Comparison of ENCODE assay signal across 26 mouse cellular contexts in genomic region chrX:151643386-151643785, GRCm38 (mm10).
"Had no signal": no experiment of that assay in that cellular context is flagged by ENCODE, and none has a peak within 500 bp of the region (broad histone marks: within the 10 kb centered on the region; RNA-seq: fewer than 3 reads in every experiment).

No protein-coding gene starts in this region.

- H3K4me2 ChIP-seq: heart, embryonic 12.5 days; hindbrain, embryonic 12.5 days; hindbrain, embryonic 14.5 days; intestine, embryonic 15.5 days; kidney, embryonic 15.5 days; limb, embryonic 12.5 days; liver, embryonic 11.5 days; liver, embryonic 13.5 days; liver, embryonic 15.5 days had no signal

- H3K27me3 ChIP-seq: hindbrain, embryonic 12.5 days; intestine, embryonic 15.5 days; limb, embryonic 12.5 days; liver, embryonic 13.5 days; liver, embryonic 15.5 days had no signal

- H3K9me3 ChIP-seq: heart, embryonic 10.5 days; heart, embryonic 12.5 days; hindbrain, embryonic 10.5 days; hindbrain, embryonic 12.5 days; intestine, embryonic 15.5 days; kidney, embryonic 15.5 days; limb, embryonic 10.5 days; limb, embryonic 12.5 days; liver, embryonic 13.5 days; liver, embryonic 15.5 days had no signal

- H3K27ac ChIP-seq: heart, embryonic 10.5 days; hindbrain, embryonic 10.5 days; hindbrain, embryonic 12.5 days; hindbrain, embryonic 14.5 days; intestine, embryonic 15.5 days; kidney, embryonic 15.5 days; kidney, postnatal 0 days; layer of hippocampus, adult 2 months; left cerebral cortex, adult 2 months; limb, embryonic 10.5 days; limb, embryonic 12.5 days; liver, embryonic 13.5 days; liver, embryonic 15.5 days had no signal

- H3K4me3 ChIP-seq: heart, embryonic 10.5 days; heart, embryonic 12.5 days; hindbrain, embryonic 10.5 days; hindbrain, embryonic 12.5 days; intestine, embryonic 15.5 days; kidney, embryonic 15.5 days; layer of hippocampus, adult 2 months; left cerebral cortex, adult 2 months; limb, embryonic 10.5 days; limb, embryonic 12.5 days; liver, embryonic 13.5 days; liver, embryonic 15.5 days had no signal

- H3K4me1 ChIP-seq: heart, embryonic 10.5 days; heart, embryonic 12.5 days; hindbrain, embryonic 10.5 days; hindbrain, embryonic 12.5 days; intestine, embryonic 15.5 days; kidney, embryonic 15.5 days; limb, embryonic 10.5 days; limb, embryonic 12.5 days; liver, embryonic 13.5 days; liver, embryonic 15.5 days had no signal

- ATAC-seq: forebrain, postnatal 0 days; hindbrain, embryonic 16.5 days; inflammation-experienced regulatory T-cells, adult 6 months; intestine, embryonic 15.5 days; intestine, postnatal 0 days had no signal

- H3K36me3 ChIP-seq: heart, embryonic 10.5 days; heart, embryonic 12.5 days; hindbrain, embryonic 10.5 days; hindbrain, embryonic 12.5 days; intestine, embryonic 15.5 days; kidney, embryonic 15.5 days; limb, embryonic 10.5 days; limb, embryonic 12.5 days; liver, embryonic 13.5 days; liver, embryonic 15.5 days had no signal

- H3K9ac ChIP-seq: forebrain, postnatal 0 days; heart, embryonic 12.5 days; hindbrain, embryonic 12.5 days; hindbrain, embryonic 14.5 days; intestine, embryonic 15.5 days; kidney, embryonic 15.5 days; limb, embryonic 12.5 days; liver, embryonic 13.5 days; liver, embryonic 15.5 days had no signal

- DNase-seq: forebrain, postnatal 0 days; gastrocnemius, postnatal 25 days; heart, adult 18-20 months; heart, postnatal 10 days; heart, postnatal 4 days; kidney, postnatal 25 days; kidney, postnatal 4 days; liver; liver, embryonic 13.5 days had no signal
